In the genomic region with DNA sequence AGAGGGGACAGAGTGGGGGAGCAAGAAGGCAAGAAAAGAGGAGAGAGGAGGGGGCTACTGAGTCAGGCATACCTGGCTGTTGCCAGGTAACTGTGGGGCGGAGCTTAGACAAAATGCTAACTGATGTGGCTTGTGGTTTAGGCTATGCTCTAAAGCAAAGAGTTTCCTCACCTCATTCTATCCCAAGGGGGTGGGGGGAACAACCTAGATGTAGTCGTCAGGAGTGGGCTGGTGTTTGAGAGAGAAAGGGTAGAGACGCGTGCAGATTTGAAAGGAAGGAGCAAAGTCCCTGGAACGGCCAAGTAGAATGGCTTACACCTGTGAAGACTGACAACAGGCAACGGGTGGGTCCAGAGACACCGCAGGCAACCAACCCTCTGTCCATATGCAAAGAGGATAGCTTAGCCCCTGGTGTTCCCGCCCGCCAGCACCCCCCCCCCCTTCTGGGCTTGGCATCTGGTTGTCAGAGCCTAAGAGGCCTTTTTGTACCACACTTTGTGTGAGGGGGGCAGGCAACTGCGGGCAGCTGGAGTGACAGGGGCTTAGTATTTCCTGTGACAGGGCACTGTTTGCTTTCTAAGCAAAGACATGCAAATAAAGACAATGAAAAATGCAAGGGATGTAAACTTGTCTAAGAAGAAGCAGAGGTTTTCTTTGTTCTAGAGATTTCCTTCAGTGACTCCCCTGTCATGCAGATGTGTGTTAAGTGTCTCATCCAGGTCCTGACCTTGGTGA, we compare ENCODE assay signal across 8 mouse cellular contexts.
DNase-seq lines count a peak whose midpoint lies in the region; ATAC-seq lines count a peak whose summit lies in the region.

No protein-coding gene starts in this region.

- ATAC-seq in intestine, embryonic 14.5 days (replicated peaks; ENCODE audit: low FRiP score, low TSS enrichment, low read depth): 0 out of 2 replicates have a peak, but pooled peaks have one; percentile 40
- ATAC-seq in neural tube, embryonic 15.5 days (ENCODE audit: low FRiP score): peak; percentile 46

- H3K4me3 ChIP-seq in heart, embryonic 10.5 days: peak overlapping the region; percentile 37; the same call in 1 of the 2 replicates
- no peak overlapping the region for H3K4me3 ChIP-seq in intestine, embryonic 14.5 days (ENCODE audit: low read depth, low read length)
- no peak overlapping the region for H3K4me3 ChIP-seq in neural tube, embryonic 15.5 days (replicated peaks)

- 0 out of 2 replicates have a peak, but pooled peaks cover 2% of the 10 kb centered on the region for H3K36me3 ChIP-seq in heart, embryonic 10.5 days
- H3K36me3 ChIP-seq in intestine, embryonic 14.5 days (ENCODE audit: control insufficient read depth, insufficient read depth, low read length): no peaks in the 10 kb centered on the region
- H3K36me3 ChIP-seq in neural tube, embryonic 15.5 days: no peaks in the 10 kb centered on the region

- WGBS in heart, embryonic 10.5 days: 5% methylated on average over 10 of the region's 10 CpGs
- WGBS in intestine, embryonic 14.5 days: 4% methylated on average over 10 of the region's 10 CpGs
- WGBS in neural tube, embryonic 15.5 days: 6% methylated on average over 10 of the region's 10 CpGs

- H3K9ac ChIP-seq in intestine, embryonic 14.5 days (ENCODE audit: low read length): no peak overlapping the region
- H3K9ac ChIP-seq in neural tube, embryonic 15.5 days (replicated peaks): no peak overlapping the region

- no peaks in the 10 kb centered on the region for H3K9me3 ChIP-seq in heart, embryonic 10.5 days
- H3K9me3 ChIP-seq in intestine, embryonic 14.5 days (ENCODE audit: control insufficient read depth, low read length): no peaks in the 10 kb centered on the region
- H3K9me3 ChIP-seq in neural tube, embryonic 15.5 days (replicated peaks): no peaks in the 10 kb centered on the region

- no peak overlapping the region for H3K27ac ChIP-seq in heart, embryonic 10.5 days
- H3K27ac ChIP-seq in intestine, embryonic 14.5 days (ENCODE audit: low read depth): no peak overlapping the region
- H3K27ac ChIP-seq in neural tube, embryonic 15.5 days (replicated peaks): no peak overlapping the region

- peaks cover 8% of the 10 kb centered on the region for H3K4me1 ChIP-seq in heart, embryonic 10.5 days
- H3K4me1 ChIP-seq in intestine, embryonic 14.5 days (replicated peaks; ENCODE audit: control insufficient read depth, insufficient read depth, low read length): no peaks in the 10 kb centered on the region; the same call in 1 of the 2 replicates
- H3K4me1 ChIP-seq in neural tube, embryonic 15.5 days: peaks cover 10% of the 10 kb centered on the region

- H3K27me3 ChIP-seq in heart, embryonic 10.5 days (ENCODE audit: insufficient read depth, poor library complexity, severe bottlenecking): no peaks in the 10 kb centered on the region
- no peaks in the 10 kb centered on the region for H3K27me3 ChIP-seq in intestine, embryonic 14.5 days (replicated peaks; ENCODE audit: control insufficient read depth, insufficient read depth, low read length)
- no peaks in the 10 kb centered on the region for H3K27me3 ChIP-seq in neural tube, embryonic 15.5 days (replicated peaks)

- DNase-seq in heart, embryonic 10.5 days (ENCODE audit: low spot score): no peak
- DNase-seq in heart, adult 18-20 months: no peak
- peak; percentile 50 for DNase-seq in embryo, embryonic 11 days
- no peak for DNase-seq in intestine, embryonic 14.5 days (ENCODE audit: low spot score)
- DNase-seq in urinary bladder, postnatal 36 days (ENCODE audit: low spot score in 2 of 2): no peak
- no peak for DNase-seq in spleen, postnatal 14 days (ENCODE audit: low spot score in 2 of 2)
- DNase-seq in kidney, postnatal 25 days: no peak

- H3K4me2 ChIP-seq in intestine, embryonic 14.5 days (ENCODE audit: low read length): 0 out of 2 replicates have a peak overlapping the region, but pooled peaks have one; percentile 1
- peak overlapping the region; percentile 36 for H3K4me2 ChIP-seq in neural tube, embryonic 15.5 days
